Mouse (Mus musculus) cerebellum, postnatal 36 days (tissue): ENCODE results near the gene Ripk1.

Experiments used
- DNase-seq, 2 experiments: peaks; one replicate each; pipeline ENCODE4 v3.0.0; 2021 to 2022; ENCODE audit warnings: mixed read lengths in 2 of 2

The Ripk1 gene

GRCm38 (mm10) chr13:34002058-34003006, at the start of gene Ripk1, which contains the start of gene Serpinb6a:
Gene Ripk1 (plus strand): TSS chr13:34002363.
Gene Serpinb6a (minus strand): TSS chr13:34002794.
- DNase-seq: peak; percentile 84 to 87

DNA sequence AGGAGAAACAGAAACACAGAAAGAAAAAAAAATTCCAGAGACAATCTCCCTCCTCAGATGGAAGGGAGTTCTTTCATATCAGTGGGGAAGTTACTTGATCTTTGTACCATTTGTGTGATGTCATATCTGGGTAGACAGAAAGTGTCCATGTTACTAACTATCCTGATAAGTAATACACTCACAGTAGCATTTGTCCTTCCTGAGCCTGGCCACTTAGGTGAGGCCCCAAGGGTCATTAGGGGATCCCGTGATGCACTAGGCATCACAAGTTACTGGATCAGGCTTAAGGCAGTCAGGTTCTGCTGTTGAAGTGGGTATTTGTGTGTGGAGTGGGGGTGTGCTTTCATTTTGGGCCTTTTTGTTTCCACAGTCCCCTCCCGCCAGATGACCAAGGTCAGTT, 49.2 kb upstream of the Ripk1 start:
- no peak for DNase-seq

DNA sequence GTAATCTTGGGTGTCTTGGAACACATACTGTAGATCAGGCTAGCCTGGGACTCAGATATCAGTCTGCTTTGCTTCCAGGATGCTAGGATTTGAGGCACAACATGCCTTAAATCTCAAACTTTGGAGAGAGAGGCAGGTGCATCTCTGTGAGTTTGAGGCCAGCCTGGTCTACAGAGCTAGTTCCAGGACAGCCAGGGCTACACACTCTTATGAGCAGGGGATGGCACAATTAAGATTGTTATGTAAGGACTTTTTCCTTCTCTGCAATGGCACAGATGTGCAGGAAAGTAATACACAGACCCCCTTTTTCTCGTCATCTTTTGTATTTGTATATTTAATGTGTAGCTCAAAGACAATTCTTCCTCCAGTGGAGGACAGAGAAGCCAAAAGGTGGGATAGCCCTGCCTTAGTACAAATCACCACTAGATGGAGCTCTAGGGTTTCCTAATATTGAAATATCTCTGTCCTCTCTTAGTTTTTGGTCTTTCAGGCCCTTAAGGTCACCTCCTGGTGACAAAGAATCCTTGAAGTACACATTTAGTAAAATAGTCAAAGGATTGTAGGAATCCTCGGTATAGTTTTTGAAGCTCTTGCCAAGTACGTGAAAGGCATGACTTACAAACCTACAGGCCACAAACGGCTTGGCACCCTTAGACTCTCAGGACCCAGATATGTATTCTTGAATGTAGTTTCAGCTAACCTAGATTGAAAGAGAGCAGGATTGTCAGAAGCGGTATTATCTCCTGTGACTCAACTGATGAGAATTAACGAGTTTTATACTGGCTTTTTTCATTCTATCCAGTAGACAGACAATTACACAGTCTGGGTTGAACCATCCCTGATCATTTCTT, 45.4 kb upstream of the Ripk1 start:
- DNase-seq: peak in 1 of 2 experiments; percentile 41

DNA sequence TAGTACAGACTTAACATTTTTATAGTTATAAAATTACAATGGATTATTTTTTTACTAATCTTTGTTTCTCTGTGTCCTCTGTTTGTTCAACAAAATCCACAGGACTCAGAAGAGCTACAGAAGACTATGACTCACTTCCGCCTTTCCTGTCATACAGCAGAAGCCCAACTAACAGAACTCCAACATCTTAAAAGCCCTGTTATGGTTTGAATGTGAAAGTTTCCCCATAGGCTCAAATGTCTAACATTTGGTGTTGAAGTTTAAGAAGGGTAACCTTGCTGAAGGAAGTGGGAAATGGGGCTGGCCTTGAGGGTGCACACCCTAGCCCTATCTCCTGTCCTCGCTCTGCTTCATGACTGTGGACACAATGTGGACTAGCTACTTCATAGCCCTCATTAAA, 42.4 kb upstream of the Ripk1 start:
- no peak for DNase-seq

- peak; percentile 50 to 57 for DNase-seq
Measured at GRCm38 (mm10) chr13:33964206-33965046, 37.7 kb upstream of the Ripk1 start, which contains the start of gene Nqo2. Gene Nqo2 (plus strand): TSS chr13:33964687.

- no peak for DNase-seq
Measured at GRCm38 (mm10) chr13:33965056-33966024, 36.8 kb upstream of the Ripk1 start.

- DNase-seq: no peak
Measured at GRCm38 (mm10) chr13:33966025-33966412, 36.1 kb upstream of the Ripk1 start.

- no peak for DNase-seq
Measured at GRCm38 (mm10) chr13:33966574-33966973, 35.6 kb upstream of the Ripk1 start.

DNA sequence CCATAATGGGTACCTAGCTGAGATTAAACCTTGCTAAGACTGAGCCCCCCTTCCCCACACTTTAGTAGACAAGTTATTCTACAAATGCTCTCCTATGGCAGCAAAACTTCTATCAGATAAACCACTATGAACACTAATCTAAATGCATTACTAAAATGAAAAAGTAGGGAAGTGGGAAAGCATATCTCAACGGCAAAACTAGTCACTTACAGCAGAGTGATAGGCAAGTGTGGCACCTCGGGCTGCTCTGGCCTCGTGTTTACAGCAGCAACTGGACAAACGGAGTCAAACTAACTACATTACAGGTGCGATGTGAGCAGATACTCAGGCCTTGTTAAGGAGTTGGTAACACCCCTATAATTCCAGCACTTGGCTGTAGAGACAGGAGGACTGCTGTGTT, 12.5 kb upstream of the Ripk1 start:
- no peak for DNase-seq

DNA sequence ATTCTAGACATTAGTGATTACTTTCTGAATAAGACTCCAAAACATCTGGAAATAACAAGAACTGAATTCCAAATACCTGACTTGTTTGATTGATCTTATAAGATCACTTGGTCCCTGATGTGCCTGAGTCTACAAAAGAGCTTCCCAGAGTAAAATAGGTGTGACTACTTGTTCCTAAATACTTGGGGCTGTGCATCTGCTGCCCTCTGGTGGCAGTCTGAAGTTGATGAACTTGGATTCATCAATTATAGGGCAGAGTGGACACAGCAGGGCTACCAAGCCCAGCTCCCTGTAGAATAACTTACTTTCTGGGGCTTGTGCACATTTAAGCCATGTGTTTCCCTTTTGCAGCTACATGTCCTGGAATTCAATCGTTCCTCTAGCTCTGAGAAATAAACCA, 7.0 kb upstream of the Ripk1 start:
- DNase-seq: peak; percentile 68 to 73

DNA sequence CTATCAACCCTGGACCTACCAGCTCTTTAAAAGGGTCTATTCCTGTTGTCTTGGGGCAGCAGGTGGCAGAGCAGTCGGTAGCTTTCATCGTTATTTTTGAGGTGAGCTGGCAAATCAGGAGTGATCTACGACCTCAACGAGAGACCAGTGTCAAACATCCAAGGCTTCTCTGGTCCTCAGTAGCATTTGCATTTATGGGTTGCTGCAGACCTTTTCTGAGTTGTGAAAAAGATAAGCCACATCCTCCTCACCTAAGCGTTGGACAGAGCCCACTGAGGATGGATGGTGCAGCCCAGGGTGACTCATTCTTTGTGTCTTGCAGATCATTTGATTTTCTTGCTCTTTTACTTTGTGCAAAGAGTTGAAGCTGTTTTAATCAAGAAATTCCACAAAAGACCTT, 895 bp downstream of the Ripk1 start:
- no peak for DNase-seq

GRCm38 (mm10) chr13:34007234-34007633, 5.1 kb downstream of the Ripk1 start:
- no peak for DNase-seq

DNA sequence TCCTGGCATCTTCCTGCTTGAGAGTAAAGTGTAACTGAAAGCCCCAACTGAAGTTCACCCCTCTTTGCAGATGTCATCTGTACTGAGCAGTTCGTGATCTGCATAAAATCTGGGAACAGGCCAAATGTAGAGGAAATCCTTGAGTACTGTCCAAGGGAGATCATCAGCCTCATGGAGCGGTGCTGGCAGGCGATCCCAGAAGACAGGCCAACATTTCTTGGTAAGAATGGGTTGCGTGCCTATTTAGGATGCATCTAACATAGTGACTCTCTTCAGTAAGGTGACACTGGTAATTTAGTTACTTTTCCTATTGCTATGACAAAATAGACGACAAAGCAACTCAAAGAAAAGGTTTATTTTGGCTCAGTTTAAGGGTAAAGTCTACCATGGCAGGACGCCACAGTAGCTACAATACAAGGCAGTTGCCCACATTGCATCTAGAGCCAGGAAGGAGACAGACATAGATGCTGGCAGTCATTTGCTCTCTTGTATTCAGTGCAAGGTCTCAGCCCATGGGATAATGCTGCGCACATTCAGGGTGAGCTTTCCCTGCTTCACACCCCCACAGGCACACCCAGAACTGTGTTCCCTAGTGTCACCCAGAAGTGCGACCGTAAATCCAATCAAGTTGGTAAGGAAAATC, 14.9 kb downstream of the Ripk1 start:
- peak; percentile 33 to 39 for DNase-seq

DNA sequence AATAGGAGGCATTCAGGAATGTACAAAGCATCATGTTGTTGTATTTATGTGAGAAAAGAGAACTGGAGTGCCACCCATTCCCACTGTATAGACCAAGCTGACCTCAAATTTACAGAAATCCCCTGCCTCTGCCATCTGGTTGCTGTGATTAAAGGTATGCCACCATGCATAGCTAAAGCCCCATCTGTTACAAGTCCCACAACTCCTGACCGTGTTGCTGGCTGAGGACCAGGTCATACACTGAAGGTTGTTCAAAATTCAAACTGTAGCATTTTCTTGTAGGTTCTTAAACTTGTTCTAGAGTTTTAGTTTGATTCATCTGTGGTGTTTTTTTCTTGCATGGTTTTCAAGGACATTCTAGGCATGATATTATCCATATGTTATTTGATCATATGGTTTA, 16.4 kb downstream of the Ripk1 start:
- no peak for DNase-seq

- no peak for DNase-seq
Measured at GRCm38 (mm10) chr13:34021998-34022397, 19.8 kb downstream of the Ripk1 start.

DNA sequence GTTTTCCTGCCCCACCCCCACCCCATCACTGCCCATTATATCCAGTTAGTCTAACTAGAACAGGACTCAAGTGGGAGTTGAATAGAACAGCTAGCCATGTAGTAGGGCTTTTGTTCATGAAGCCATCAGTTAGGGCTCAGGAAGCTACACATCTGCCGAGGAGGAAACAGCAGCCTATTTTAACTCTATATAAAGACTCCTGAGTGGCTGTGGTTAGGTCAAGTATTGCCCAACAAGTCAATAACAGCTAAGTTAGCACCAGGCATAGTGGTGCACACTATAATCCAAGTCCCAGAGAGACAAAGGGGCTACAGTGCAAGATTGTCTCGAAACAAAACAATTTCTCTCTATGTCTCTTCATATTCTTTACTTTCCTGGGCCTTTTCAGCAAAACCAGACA, 29.9 kb downstream of the Ripk1 start:
- no peak for DNase-seq

- peak; percentile 21 to 24 for DNase-seq
Measured at GRCm38 (mm10) chr13:34035424-34035823, 33.3 kb downstream of the Ripk1 start.

GRCm38 (mm10) chr13:34036726-34037125, 34.6 kb downstream of the Ripk1 start:
- no peak for DNase-seq

- peak; percentile 94 to 95 for DNase-seq
Measured at GRCm38 (mm10) chr13:34037172-34038055, 35.3 kb downstream of the Ripk1 start, which contains the start of gene Bphl. Gene Bphl (plus strand): TSS chr13:34037597.

- DNase-seq: no peak
Measured at GRCm38 (mm10) chr13:34038056-34038432, 35.9 kb downstream of the Ripk1 start.
